Mouse (Mus musculus) WW6 (cell line): ENCODE data around the gene Tcaf3.

ENCODE experiments used
- DNase-seq: peaks from one replicate; pipeline ENCODE4 v3.0.0-alpha.2; 2013; ENCODE audit warnings: low read depth, low spot score

The Tcaf3 gene

DNA sequence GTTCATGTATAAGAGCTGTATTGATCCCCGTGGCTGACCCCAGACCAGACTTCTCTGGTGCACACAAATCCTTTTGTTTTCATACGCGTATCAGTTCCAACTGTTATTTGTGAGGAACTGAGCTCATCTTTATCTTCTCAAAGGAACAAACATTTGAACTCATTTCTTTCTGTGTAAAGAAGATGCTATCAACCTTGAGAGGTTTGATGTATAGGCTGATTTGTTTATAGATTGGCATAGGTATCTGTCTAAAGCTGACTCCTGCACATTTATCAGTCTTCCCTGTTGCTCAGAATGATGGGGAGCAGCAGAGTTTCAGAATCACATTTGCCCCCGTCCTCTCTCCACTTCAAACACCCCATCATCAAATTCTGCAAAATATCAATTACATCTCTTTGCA is at the start of gene Tcaf3:
Gene Tcaf3, minus strand, starts transcription at position 101 of the 400 bp plus-strand sequence.
- DNase-seq = no peak

- peak; percentile 75 for DNase-seq
Measured at GRCm38 (mm10) chr6:42644912-42645549, 47.5 kb upstream of the Tcaf3 start, which contains the start of gene Tcaf2. TSS of gene Tcaf2 (minus strand) at chr6:42645254.

DNA sequence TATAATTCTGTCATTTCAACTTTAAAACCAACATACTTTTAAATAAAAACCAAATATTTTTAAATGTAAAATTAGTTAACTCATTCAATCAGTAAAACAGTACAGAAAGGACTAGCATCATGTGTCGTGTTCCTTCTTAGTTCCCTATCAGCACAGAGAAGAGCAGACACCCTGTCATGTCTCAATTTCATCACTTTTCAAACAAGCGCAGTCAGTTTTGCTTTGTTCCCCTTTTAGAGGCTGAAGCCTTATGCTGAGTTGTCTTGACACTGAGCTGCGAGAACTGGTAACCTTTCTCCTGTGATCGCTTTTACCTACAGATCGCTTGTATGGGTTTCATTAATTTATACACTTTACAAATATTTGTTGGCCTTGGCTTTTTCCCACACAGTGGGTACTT is 36.9 kb upstream of the Tcaf3 start:
- DNase-seq = no peak

- no peak for DNase-seq
Measured at GRCm38 (mm10) chr6:42631395-42631794, 33.9 kb upstream of the Tcaf3 start.

DNA sequence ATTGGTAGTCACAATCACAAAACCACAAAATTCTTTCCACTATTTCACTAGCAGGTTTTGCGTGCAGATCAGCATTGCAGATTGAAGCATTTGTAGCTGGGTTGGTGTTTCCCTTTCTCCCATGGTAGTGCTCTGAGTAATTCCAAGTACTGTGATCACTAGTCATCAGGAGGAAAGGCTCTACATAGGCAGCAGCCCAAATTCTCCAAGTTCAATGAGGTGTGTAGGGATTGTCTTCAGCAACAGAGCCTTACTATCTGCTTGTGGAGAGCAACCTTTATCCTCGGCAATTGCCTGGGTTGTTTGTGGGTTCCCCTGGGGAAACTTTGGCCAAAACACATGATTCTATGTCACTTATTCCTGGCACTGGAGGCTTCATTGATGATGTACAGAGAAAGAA is 19.4 kb upstream of the Tcaf3 start:
- no peak for DNase-seq

- no peak for DNase-seq
Measured at GRCm38 (mm10) chr6:42612218-42612617, 14.7 kb upstream of the Tcaf3 start.

DNA sequence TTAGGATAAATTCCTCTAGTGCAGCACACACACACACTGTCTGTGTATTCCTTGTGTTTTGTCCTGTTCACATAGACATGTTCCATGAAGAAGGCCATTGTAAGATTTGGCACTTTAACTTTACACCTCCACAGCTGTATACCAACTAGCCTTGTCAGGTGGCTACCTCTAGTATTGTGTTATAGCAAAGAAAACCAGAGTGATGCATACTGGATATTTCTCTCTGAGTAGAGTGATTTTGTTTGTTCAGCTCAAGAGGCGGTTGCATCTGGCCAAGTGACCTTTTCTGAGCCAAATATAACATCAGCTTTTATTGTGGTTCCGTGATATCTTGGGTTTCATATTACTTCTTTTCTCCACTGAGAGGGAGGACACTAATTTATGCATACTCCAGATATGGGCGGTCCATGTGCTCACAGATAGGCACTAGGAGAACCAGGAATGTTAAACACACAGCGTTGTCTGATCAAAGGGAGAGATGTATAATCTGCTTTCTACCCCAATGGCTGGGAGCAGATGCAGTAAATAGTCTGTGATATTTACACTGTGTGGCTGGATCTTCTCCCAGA is 13.5 kb upstream of the Tcaf3 start:
- DNase-seq = no peak

- DNase-seq = no peak
Measured at GRCm38 (mm10) chr6:42593138-42593882, 4.2 kb downstream of the Tcaf3 start.

DNA sequence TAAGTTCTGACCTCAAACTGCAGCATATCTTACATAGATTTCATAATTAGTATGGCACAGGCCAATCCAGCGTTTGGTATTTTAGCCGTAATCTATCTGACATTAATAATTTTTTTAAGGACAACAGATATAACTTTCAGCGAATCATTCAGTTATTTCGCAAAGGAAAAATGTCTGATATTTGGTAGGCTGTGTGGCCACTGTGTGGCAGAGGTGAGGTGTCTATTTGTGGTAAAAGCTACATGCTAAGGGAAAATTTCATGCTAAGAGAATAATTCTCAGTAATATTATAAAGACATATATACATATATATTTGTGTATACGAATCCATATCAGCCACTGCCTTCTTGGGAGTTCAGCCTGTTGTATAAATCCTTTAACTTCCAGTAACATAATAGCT is 10.9 kb downstream of the Tcaf3 start:
- DNase-seq = no peak

DNA sequence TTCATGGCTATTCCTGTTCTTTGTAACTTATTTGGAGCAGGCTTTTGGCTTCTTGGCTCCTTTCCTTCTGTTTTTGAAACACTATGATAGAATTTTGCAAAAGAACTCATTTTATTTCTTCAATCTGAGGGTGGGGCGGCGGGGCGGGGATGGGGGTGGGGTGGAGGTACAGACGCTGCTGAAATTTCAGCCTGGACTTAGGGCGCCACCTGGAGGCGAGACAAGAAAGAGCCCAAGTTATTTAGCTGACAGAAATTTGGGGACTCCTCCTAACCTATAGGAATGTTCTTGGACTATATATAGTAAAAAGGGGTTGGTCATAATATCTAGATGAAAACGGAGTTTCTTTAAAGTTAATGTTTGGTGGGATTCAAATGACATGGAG is 14.0 kb downstream of the Tcaf3 start:
- DNase-seq = peak; percentile 3

GRCm38 (mm10) chr6:42582741-42583487 is 14.6 kb downstream of the Tcaf3 start:
- no peak for DNase-seq

DNA sequence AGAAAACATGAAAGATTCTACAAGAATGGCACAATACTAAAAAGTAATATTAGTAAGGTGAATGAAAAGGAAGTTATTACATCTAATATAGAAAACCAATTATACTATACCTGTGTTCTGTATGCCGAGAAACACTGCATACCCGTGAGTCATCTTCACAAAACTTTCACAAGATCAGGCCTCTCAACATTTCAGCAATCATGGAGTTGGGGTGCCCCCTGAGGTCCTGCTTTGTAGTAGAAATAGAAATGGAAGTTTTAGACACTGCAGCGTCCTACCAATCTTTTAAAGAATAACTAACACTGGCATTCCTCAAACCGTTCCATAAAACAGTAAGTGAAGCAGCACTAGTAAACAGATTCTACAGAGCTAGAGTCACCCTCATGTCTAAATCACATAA is 18.8 kb downstream of the Tcaf3 start:
- DNase-seq = no peak

DNA sequence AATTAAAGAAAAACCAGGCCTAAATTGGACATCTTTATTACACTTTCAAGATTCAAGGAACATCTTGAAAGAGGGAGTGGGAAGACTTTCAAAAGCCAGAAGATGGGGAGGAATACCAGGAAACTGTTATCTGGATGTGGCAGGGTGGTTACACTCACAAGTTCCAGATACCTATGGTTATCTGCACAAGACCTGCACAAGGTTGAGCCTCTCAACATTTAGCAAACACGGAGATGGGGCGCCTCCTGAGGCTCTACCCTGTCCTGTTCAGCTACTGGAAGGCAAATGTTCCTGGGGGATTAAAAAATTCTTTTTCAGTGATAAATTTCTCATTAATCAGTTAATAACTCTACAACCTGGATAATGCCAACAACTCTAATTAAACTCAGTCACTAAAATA is 20.1 kb downstream of the Tcaf3 start:
- no peak for DNase-seq

DNA sequence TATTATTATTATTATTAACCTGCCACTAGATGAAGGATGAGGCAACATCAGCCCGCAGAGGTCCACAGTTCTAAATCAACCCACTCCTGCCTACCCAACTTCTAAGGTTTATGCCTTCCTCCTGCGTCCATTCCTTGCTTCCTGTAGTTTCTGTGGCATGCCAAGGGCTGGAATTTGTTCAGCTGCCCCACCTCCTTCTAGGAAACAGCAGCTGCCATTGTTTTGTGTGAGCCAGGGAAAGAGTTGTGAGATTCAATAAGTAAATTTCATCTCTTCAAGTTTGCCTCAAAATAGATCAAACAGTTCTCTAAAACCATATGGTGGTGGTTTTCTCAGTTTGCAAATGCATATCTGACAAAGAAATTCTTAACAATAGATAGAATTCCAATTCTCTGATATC is 29.3 kb downstream of the Tcaf3 start:
- no peak for DNase-seq

DNA sequence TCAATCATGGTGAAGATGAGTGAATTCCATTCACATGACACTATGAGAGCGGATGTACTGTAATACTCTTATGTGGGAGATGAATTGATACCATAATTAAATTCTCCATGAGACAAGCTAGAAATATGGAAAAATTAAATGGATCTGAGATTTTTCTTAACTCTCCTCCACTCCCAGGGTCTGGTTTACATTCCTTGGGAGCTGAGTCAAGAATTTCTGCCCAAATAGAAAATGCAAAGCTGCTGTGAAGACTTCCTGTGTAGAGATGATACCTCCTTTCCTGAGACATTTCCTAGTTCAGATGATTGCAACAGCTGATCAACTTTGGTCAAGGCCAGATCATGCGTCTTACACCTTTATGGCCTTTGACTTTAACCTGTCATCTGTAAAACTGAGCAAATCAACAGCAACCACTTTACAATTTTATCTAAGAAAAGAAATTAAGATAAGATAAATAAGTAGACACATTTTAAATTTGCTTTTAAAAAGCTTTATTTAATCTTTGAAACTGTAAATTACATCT is 31.4 kb downstream of the Tcaf3 start:
- DNase-seq = no peak

DNA sequence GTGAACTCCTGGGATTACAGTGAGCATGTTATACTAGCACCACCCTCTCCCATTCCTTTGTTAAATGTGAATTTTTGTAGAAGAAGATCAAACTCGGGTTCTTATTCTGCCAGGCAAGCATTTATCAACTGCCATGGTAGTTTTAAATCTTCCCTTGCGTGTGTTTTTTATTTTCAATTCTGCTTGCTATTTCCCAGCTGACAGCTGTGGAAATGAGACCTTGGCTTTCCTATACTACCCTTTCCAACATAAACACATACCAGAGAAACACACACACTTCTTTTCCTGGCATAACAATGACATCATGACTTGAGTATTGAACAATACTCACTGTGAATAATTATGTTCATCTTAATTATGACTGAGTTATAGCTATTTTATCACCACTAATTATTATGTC is 35.2 kb downstream of the Tcaf3 start:
- DNase-seq = no peak

DNA sequence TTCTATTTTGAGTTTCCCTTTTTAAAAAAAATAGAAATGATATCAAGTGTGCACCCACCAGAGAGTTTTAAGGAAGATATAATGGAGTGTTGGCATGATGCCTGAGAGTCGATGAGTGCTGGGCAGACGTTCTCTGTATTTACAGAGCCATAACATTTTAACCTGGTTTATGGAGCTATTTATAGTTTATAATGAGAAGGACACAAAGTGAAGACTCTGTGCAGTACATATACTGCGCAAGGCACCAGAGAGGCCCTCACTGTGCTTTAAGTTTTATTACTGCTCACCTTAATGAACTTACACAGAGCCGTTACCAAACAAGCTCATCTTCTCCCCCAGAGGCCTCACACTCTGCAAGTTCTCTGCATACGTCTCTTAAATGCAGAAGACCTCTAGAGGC is 36.6 kb downstream of the Tcaf3 start:
- no peak for DNase-seq

DNA sequence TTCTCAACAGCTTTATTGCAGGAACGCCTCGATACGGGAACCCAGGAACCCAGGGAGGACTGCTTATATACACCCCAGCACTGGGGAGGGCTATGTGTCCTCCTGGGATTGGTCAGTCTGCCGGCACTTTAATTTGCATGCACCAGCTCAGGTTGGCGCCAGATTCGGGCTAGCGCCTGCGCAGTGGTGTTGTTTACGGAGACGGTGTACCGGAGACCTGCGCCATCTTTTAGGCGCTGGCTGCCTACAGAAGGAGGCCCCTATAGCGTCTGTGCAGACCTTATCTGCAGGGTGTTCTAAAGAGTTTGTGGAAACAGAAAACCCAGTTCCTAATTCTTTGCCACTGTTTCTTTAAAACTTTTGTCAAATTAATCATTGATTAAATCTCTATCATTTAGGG is 38.9 kb downstream of the Tcaf3 start:
- DNase-seq = no peak

DNA sequence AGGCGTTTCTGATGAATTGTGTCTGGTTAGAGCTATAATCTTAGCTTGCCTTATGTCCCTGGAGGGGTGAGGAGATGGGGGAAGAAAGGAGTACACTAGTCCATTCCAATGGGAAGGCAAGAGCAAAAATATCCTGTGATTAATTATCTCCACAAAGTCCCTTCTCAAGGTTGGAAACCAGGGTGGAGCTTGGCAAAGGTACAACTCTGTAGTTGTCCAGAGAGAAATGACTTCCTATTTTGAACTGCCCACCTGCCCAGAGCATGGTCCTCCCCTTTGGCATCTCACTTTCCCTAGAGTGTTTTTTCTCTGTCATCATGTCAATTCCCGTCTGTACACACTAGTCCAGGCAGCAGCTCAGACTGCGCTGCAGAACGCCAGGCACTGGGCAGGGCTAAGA is 50.0 kb downstream of the Tcaf3 start, which contains the start of gene Olfr455:
Gene Olfr455, minus strand, starts transcription at position 127 of the 400 bp plus-strand sequence.
- DNase-seq = no peak

- no peak for DNase-seq
Measured at GRCm38 (mm10) chr6:42546180-42546579, 51.3 kb downstream of the Tcaf3 start.

GRCm38 (mm10) chr6:42545451-42545885 is 52.0 kb downstream of the Tcaf3 start:
- no peak for DNase-seq

DNA sequence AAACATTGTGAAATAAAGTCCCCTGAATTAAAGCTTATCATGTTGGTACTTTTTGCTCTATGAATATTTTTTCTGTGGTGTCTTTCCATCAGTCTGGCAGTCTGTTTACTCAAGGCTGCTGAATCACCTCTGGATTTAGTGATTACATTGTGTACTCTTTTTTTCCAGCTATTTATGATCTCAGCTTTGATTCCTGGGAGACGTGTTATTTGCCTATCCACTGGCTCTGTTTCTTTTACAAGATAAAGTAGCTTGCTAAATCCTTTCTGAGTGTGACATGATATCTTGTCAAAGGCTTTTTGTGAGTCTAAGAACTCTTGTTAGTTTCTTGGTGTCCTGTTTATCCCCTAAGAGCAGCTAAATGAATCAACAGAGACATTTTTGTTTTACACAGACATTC is 52.6 kb downstream of the Tcaf3 start:
- DNase-seq = no peak
